29 mouse cellular contexts compared by ENCODE assay signal in genomic region chr2:73903536-73903935, GRCm38 (mm10). TPM values are rescaled to one million over a fixed set of nuclear protein-coding genes. Genes with fewer than 3 reads are reported as not detected.
DNase-seq lines count a peak whose midpoint lies in the region; ATAC-seq and TF ChIP-seq lines count a peak whose summit lies in the region.
"Had no signal": no experiment of that assay in that cellular context is flagged by ENCODE, and none has a peak within 500 bp of the region (broad histone marks: within the 10 kb centered on the region; RNA-seq: fewer than 3 reads in every experiment).

No protein-coding gene starts in this region.

- no peak for DNase-seq in forebrain, postnatal 0 days
- no peak for DNase-seq in liver, postnatal 0 days
- no peak for DNase-seq in MEL (ENCODE audit: low read depth, low spot score)
- no peak for DNase-seq in left cerebral cortex, adult 8-10 months (ENCODE audit: low spot score in 2 of 2)
- no peak for DNase-seq in adrenal gland, adult 2 months
- DNase-seq: adrenal gland, adult 8-10 months; cerebellum, adult 2 months; cerebellum, postnatal 14 days; gastrocnemius, adult 2 months; heart, postnatal 14 days; kidney, adult 2 months; kidney, postnatal 36 days; layer of hippocampus, postnatal 36 days; right cerebral cortex, postnatal 25 days; thymus, postnatal 14 days had no signal

- TF ChIP-seq RAD21 in MEL (IDR thresholded peaks at IDR 0.05; ENCODE audit: low read depth, low read length) = no peak

- no peak overlapping the region for H3K27ac ChIP-seq in forebrain, postnatal 0 days (ENCODE audit: low read depth, low read length)
- H3K27ac ChIP-seq in forebrain, embryonic 15.5 days (replicated peaks) = no peak overlapping the region
- H3K27ac ChIP-seq in liver, embryonic 15.5 days (replicated peaks) = no peak overlapping the region
- H3K27ac ChIP-seq in liver, postnatal 0 days (ENCODE audit: low read depth) = no peak overlapping the region
- H3K27ac ChIP-seq in MEL (ENCODE audit: control insufficient read depth, low read depth, low read length) = no peak overlapping the region
- H3K27ac ChIP-seq: gastrocnemius, adult 2 months; heart, embryonic 13.5 days; hindbrain, embryonic 10.5 days; hindbrain, embryonic 15.5 days; lung, embryonic 15.5 days; macrophage; midbrain, embryonic 15.5 days; neural tube, embryonic 15.5 days had no signal

- no peaks in the 10 kb centered on the region for H3K4me1 ChIP-seq in forebrain, postnatal 0 days (ENCODE audit: insufficient read depth)
- H3K4me1 ChIP-seq in forebrain, embryonic 15.5 days = no peaks in the 10 kb centered on the region
- peaks cover 16% of the 10 kb centered on the region for H3K4me1 ChIP-seq in liver, embryonic 15.5 days (replicated peaks)
- 0 out of 2 replicates have a peak, but pooled peaks cover under 1% of the 10 kb centered on the region for H3K4me1 ChIP-seq in liver, postnatal 0 days (ENCODE audit: insufficient read depth)
- H3K4me1 ChIP-seq in MEL (ENCODE audit: control insufficient read depth in 1 of 2, insufficient read depth in 2 of 2, low read length in 2 of 2) = no peaks in the 10 kb centered on the region; a peak in 1 of 4 replicates
- H3K4me1 ChIP-seq in erythroblast, embryonic 14.5 days (ENCODE audit: control insufficient read depth) = peaks cover 32% of the 10 kb centered on the region
- H3K4me1 ChIP-seq: hindbrain, embryonic 15.5 days; lung, embryonic 15.5 days; midbrain, embryonic 15.5 days; neural tube, embryonic 15.5 days had no signal

- H3K27me3 ChIP-seq in forebrain, postnatal 0 days (ENCODE audit: insufficient read depth, low read length) = no peaks in the 10 kb centered on the region
- H3K27me3 ChIP-seq in forebrain, embryonic 15.5 days = no peaks in the 10 kb centered on the region
- H3K27me3 ChIP-seq in liver, embryonic 15.5 days = no peaks in the 10 kb centered on the region
- no peaks in the 10 kb centered on the region for H3K27me3 ChIP-seq in liver, postnatal 0 days (ENCODE audit: insufficient read depth, low read length)
- no peaks in the 10 kb centered on the region for H3K27me3 ChIP-seq in MEL (ENCODE audit: control insufficient read depth in 1 of 2, insufficient read depth in 2 of 2, low read length in 2 of 2)
- no peaks in the 10 kb centered on the region for H3K27me3 ChIP-seq in erythroblast, embryonic 14.5 days (ENCODE audit: control insufficient read depth)
- H3K27me3 ChIP-seq: heart, embryonic 13.5 days; hindbrain, embryonic 15.5 days; lung, embryonic 15.5 days; midbrain, embryonic 15.5 days; neural tube, embryonic 15.5 days had no signal

- 0 out of 2 replicates have a peak, but pooled peaks have one; percentile 3 for TF ChIP-seq CTCF in forebrain, postnatal 0 days (IDR thresholded peaks at IDR 0.05; ENCODE audit: low read depth)
- TF ChIP-seq CTCF in liver, postnatal 0 days (IDR thresholded peaks at IDR 0.05; ENCODE audit: low read depth) = no peak
- TF ChIP-seq CTCF in MEL (IDR thresholded peaks at IDR 0.05 in 2 of 3, conservative IDR thresholded peaks at IDR 0.05 in 1 of 3; ENCODE audit: control insufficient read depth in 1 of 3, insufficient read depth in 1 of 3, low read depth in 2 of 3, low read length in 3 of 3, poor library complexity in 1 of 3, severe bottlenecking in 1 of 3) = 0 out of 6 replicates have a peak, but pooled peaks of 1 of the 3 experiments have one; percentile 9

- TF ChIP-seq POLR2A in MEL (IDR thresholded peaks at IDR 0.05; ENCODE audit: control insufficient read depth in 1 of 2, insufficient read depth in 1 of 2, low read depth in 1 of 2, low read length in 2 of 2, poor library complexity in 1 of 2) = no peak

- no peak overlapping the region for H3K9ac ChIP-seq in forebrain, postnatal 0 days
- H3K9ac ChIP-seq in forebrain, embryonic 15.5 days (replicated peaks) = no peak overlapping the region
- H3K9ac ChIP-seq in liver, embryonic 15.5 days = no peak overlapping the region
- no peak overlapping the region for H3K9ac ChIP-seq in liver, postnatal 0 days (replicated peaks)
- no peak overlapping the region for H3K9ac ChIP-seq in MEL (ENCODE audit: control insufficient read depth, low read depth, low read length, poor library complexity, severe bottlenecking)
- H3K9ac ChIP-seq: heart, embryonic 13.5 days; hindbrain, embryonic 15.5 days; lung, embryonic 15.5 days; midbrain, embryonic 15.5 days; neural tube, embryonic 15.5 days had no signal

- no peak for ATAC-seq in forebrain, postnatal 0 days
- ATAC-seq in forebrain, embryonic 15.5 days (replicated peaks) = no peak
- 0 out of 2 replicates have a peak, but pooled peaks have one; percentile 18 for ATAC-seq in liver, embryonic 15.5 days (ENCODE audit: insufficient read depth)
- no peak; the same call in 1 of the 2 replicates for ATAC-seq in liver, postnatal 0 days
- ATAC-seq: activated CD4-positive, CD25-positive, alpha-beta regulatory T cell, adult 4 months; forebrain, embryonic 14.5 days; inflammation-experienced regulatory T-cells, adult 6 months; midbrain, embryonic 15.5 days had no signal

- 98% methylated on average over 2 of the region's 2 CpGs for WGBS in forebrain, postnatal 0 days
- 95% methylated on average over 2 of the region's 2 CpGs for WGBS in forebrain, embryonic 15.5 days
- 83% methylated on average over 2 of the region's 2 CpGs for WGBS in liver, embryonic 15.5 days (ENCODE audit: insufficient replicate concordance)
- WGBS in liver, postnatal 0 days (ENCODE audit: insufficient replicate concordance) = 92% methylated on average over 2 of the region's 2 CpGs

- H3K4me2 ChIP-seq in forebrain, postnatal 0 days (ENCODE audit: low read depth) = no peak overlapping the region
- H3K4me2 ChIP-seq in forebrain, embryonic 15.5 days (replicated peaks) = no peak overlapping the region
- H3K4me2 ChIP-seq in liver, embryonic 15.5 days = peak overlapping the region; percentile 10; the same call in 1 of the 2 replicates
- H3K4me2 ChIP-seq in liver, postnatal 0 days (ENCODE audit: low read depth, low read length) = no peak overlapping the region
- H3K4me2 ChIP-seq: heart, embryonic 13.5 days; hindbrain, embryonic 15.5 days; lung, embryonic 15.5 days; midbrain, embryonic 15.5 days; neural tube, embryonic 15.5 days had no signal

- H3K9me3 ChIP-seq in forebrain, postnatal 0 days (ENCODE audit: low read length) = no peaks in the 10 kb centered on the region
- H3K9me3 ChIP-seq in forebrain, embryonic 15.5 days = no peaks in the 10 kb centered on the region
- H3K9me3 ChIP-seq in liver, embryonic 15.5 days (replicated peaks) = no peaks in the 10 kb centered on the region
- no peaks in the 10 kb centered on the region for H3K9me3 ChIP-seq in liver, postnatal 0 days (ENCODE audit: low read length)
- no peaks in the 10 kb centered on the region for H3K9me3 ChIP-seq in MEL (replicated peaks; ENCODE audit: insufficient read depth, low read length)
- no peaks in the 10 kb centered on the region for H3K9me3 ChIP-seq in erythroblast, embryonic 14.5 days (ENCODE audit: control insufficient read depth, low read length)
- H3K9me3 ChIP-seq: G1E; heart, embryonic 13.5 days; hindbrain, embryonic 15.5 days; lung, embryonic 15.5 days; midbrain, embryonic 15.5 days; neural tube, embryonic 15.5 days had no signal

- H3K36me3 ChIP-seq in forebrain, postnatal 0 days (ENCODE audit: insufficient read depth) = peaks cover 24% of the 10 kb centered on the region
- peaks cover 33% of the 10 kb centered on the region for H3K36me3 ChIP-seq in forebrain, embryonic 15.5 days
- peaks cover 24% of the 10 kb centered on the region for H3K36me3 ChIP-seq in liver, embryonic 15.5 days (replicated peaks)
- peaks cover 17% of the 10 kb centered on the region for H3K36me3 ChIP-seq in liver, postnatal 0 days (replicated peaks; ENCODE audit: insufficient read depth, low read length)
- peaks cover 7 to 8% of the 10 kb centered on the region in 2 experiments for H3K36me3 ChIP-seq in MEL (ENCODE audit: control insufficient read depth in 1 of 2, insufficient read depth in 2 of 2, low read length in 2 of 2)
- H3K36me3 ChIP-seq in erythroblast, embryonic 14.5 days (ENCODE audit: control insufficient read depth) = peaks cover 41% of the 10 kb centered on the region

- H3K4me3 ChIP-seq in forebrain, postnatal 0 days (ENCODE audit: low read depth, low read length) = no peak overlapping the region
- H3K4me3 ChIP-seq in forebrain, embryonic 15.5 days = no peak overlapping the region
- no peak overlapping the region for H3K4me3 ChIP-seq in liver, embryonic 15.5 days (replicated peaks)
- H3K4me3 ChIP-seq in liver, postnatal 0 days (ENCODE audit: low read depth, low read length) = no peak overlapping the region
- H3K4me3 ChIP-seq in MEL (ENCODE audit: control insufficient read depth in 1 of 2, insufficient read depth in 1 of 2, low read depth in 2 of 2, low read length in 2 of 2) = no peak overlapping the region
- H3K4me3 ChIP-seq in erythroblast, embryonic 14.5 days (replicated peaks) = peak overlapping the region; percentile 35
- H3K4me3 ChIP-seq: gastrocnemius, adult 2 months; heart, embryonic 13.5 days; hindbrain, embryonic 10.5 days; hindbrain, embryonic 15.5 days; lung, embryonic 15.5 days; midbrain, embryonic 15.5 days; neural tube, embryonic 15.5 days had no signal

- no peaks in the 10 kb centered on the region for H3K79me2 ChIP-seq in MEL (ENCODE audit: control insufficient read depth, insufficient read depth, low read length, poor library complexity)

- TF ChIP-seq EP300 in liver, postnatal 0 days (IDR thresholded peaks at IDR 0.05; ENCODE audit: low read depth) = no peak
- TF ChIP-seq EP300 in MEL (IDR thresholded peaks at IDR 0.05; ENCODE audit: low read depth in 1 of 2, low read length in 2 of 2) = no peak

RNA-seq across cellular contexts. Expression of gene Atp5g3, which starts 7.6 kb away (rescaled TPM):
- total RNA-seq in forebrain, postnatal 0 days (2014; rRNA removed) = 301 and 309 TPM in 2 replicates
- 1,154 and 1,215 TPM in 2 replicates for polyA plus RNA-seq in forebrain, postnatal 0 days (2015; fragmentation: Nextera tagmentation; extraction: Ambion mirVana)
- polyA plus RNA-seq in forebrain, embryonic 15.5 days (2015; fragmentation: Nextera tagmentation; extraction: Ambion mirVana) = 878 and 886 TPM in 2 replicates
- 610 and 686 TPM in 2 replicates for polyA plus RNA-seq in liver, embryonic 15.5 days (2015; fragmentation: Nextera tagmentation; extraction: Ambion mirVana)
- polyA plus RNA-seq in liver, postnatal 0 days (2015; fragmentation: Nextera tagmentation; extraction: Ambion mirVana) = 1,436 and 1,439 TPM in 2 replicates
- 503 and 520 TPM in 2 replicates for total RNA-seq in MEL (2012; rRNA removed)
- polyA plus RNA-seq in MEL (2012; ENCODE audit: insufficient read depth in 1 of 2, insufficient read length in 2 of 2, low read depth in 1 of 2, low replicate concordance in 2 of 2, missing spikeins in 1 of 2) = 100 to 1,000 TPM; 199 to 520 TPM
- polyA plus RNA-seq in erythroblast, embryonic 14.5 days (2012) = 122 and 165 TPM in 2 replicates
- total RNA-seq in left cerebral cortex, adult 8-10 months (2022) = 100 to 1,000 TPM; 466 to 555 (median 507) TPM
- total RNA-seq in adrenal gland, adult 2 months (2021) = 100 to 1,000 TPM; 595 to 604 TPM
- polyA plus RNA-seq in adrenal gland, adult 2 months (2012; rRNA removed) = 410 and 524 TPM in 2 replicates

RNA-seq across cellular contexts. Expression of gene Atf2, which starts 11.1 kb away (rescaled TPM):
- total RNA-seq in forebrain, postnatal 0 days (2014; rRNA removed) = 73.9 and 109 TPM in 2 replicates
- 37.2 and 88.2 TPM in 2 replicates for polyA plus RNA-seq in forebrain, postnatal 0 days (2015; fragmentation: Nextera tagmentation; extraction: Ambion mirVana)
- 110 and 113 TPM in 2 replicates for polyA plus RNA-seq in forebrain, embryonic 15.5 days (2015; fragmentation: Nextera tagmentation; extraction: Ambion mirVana)
- polyA plus RNA-seq in liver, embryonic 15.5 days (2015; fragmentation: Nextera tagmentation; extraction: Ambion mirVana) = 16.7 and 18.4 TPM in 2 replicates
- 14.4 and 14.9 TPM in 2 replicates for polyA plus RNA-seq in liver, postnatal 0 days (2015; fragmentation: Nextera tagmentation; extraction: Ambion mirVana)
- 16.8 and 18.0 TPM in 2 replicates for total RNA-seq in MEL (2012; rRNA removed)
- polyA plus RNA-seq in MEL (2012; ENCODE audit: insufficient read depth in 1 of 2, insufficient read length in 2 of 2, low read depth in 1 of 2, low replicate concordance in 2 of 2, missing spikeins in 1 of 2) = 10 to 100 TPM; 36.7 to 82.3 TPM
- 0.33 and 0.43 TPM in 2 replicates for polyA plus RNA-seq in erythroblast, embryonic 14.5 days (2012)
- total RNA-seq in left cerebral cortex, adult 8-10 months (2022) = 100 to 1,000 TPM; 148 to 185 (median 165) TPM
- 10 to 100 TPM; 73.3 to 94.2 TPM for total RNA-seq in adrenal gland, adult 2 months (2021)
- polyA plus RNA-seq in adrenal gland, adult 2 months (2012; rRNA removed) = 5.0 and 7.7 TPM in 2 replicates
